Mouse (Mus musculus): ENCODE data around the gene Tmprss6. TPM values are rescaled to one million over a fixed set of nuclear protein-coding genes. Genes with fewer than 3 reads are reported as not detected.

Tmprss6 gene
- polyA plus RNA-seq, 1 experiment, result 0.39 TPM

DNA sequence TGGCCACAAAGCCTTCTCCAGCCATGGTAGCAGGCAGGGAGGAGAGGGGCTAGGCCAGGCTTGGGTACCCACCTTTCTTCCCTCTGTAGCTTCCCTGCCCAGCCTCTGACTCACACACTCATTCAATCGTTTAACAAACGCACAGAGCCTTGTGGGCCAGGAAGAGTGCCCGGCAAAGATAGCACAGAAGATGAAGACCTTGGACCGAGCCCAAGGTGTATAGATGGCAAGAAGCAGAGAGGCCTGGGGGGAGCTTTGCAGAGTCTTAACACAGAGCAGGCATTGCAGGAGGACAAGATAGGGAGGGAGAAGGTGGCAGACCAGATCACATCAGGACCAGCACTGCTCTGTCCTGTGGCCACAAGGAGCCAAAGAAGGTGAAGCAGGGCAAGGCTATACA, 13.3 kb downstream of the Tmprss6 start:
- Histone ChIP-seq H3K27me3 (ENCODE audit: control insufficient read depth, insufficient read depth, low read length) (no peaks in the 10 kb centered on the region), H3K4me3 (ENCODE audit: control insufficient read depth, insufficient read depth, low read length) (no peak overlapping the region), H3K4me1 (replicated peaks; ENCODE audit: control insufficient read depth, insufficient read depth, low read length) (peaks cover 14% of the 10 kb centered on the region), H3K27ac (ENCODE audit: control insufficient read depth, insufficient read depth, low read length) (no peak overlapping the region), H3K36me3 (ENCODE audit: control insufficient read depth, insufficient read depth, low read length) (no peaks in the 10 kb centered on the region)
- WGBS, result 73% methylated on average over 4 of the region's 4 CpGs
- no peak for DNase-seq
- TF ChIP-seq POLR2A (IDR thresholded peaks at IDR 0.05; ENCODE audit: control insufficient read depth, extremely low read depth, insufficient read depth, low read length, poor library complexity) (no peak), CTCF (IDR thresholded peaks at IDR 0.05; ENCODE audit: borderline replicate concordance, control insufficient read depth, extremely low read depth, insufficient read depth, low read length, poor library complexity) (no peak)

GRCm38 (mm10) chr15:78452929-78453328, 15.5 kb downstream of the Tmprss6 start:
- peaks cover 26% of the 10 kb centered on the region for H3K4me1 ChIP-seq (replicated peaks; ENCODE audit: control insufficient read depth, insufficient read depth, low read length)
- WGBS, result 89% methylated on average over 3 of the region's 3 CpGs
- H3K27me3 ChIP-seq (ENCODE audit: control insufficient read depth, insufficient read depth, low read length), result no peaks in the 10 kb centered on the region
- H3K4me3 ChIP-seq (ENCODE audit: control insufficient read depth, insufficient read depth, low read length), result no peak overlapping the region
- no peak overlapping the region for H3K27ac ChIP-seq (ENCODE audit: control insufficient read depth, insufficient read depth, low read length)
- no peak for DNase-seq
- no peaks in the 10 kb centered on the region for H3K36me3 ChIP-seq (ENCODE audit: control insufficient read depth, insufficient read depth, low read length)
- no peak for TF ChIP-seq CTCF (IDR thresholded peaks at IDR 0.05; ENCODE audit: borderline replicate concordance, control insufficient read depth, extremely low read depth, insufficient read depth, low read length, poor library complexity)
- TF ChIP-seq POLR2A (IDR thresholded peaks at IDR 0.05; ENCODE audit: control insufficient read depth, extremely low read depth, insufficient read depth, low read length, poor library complexity), result no peak

DNA sequence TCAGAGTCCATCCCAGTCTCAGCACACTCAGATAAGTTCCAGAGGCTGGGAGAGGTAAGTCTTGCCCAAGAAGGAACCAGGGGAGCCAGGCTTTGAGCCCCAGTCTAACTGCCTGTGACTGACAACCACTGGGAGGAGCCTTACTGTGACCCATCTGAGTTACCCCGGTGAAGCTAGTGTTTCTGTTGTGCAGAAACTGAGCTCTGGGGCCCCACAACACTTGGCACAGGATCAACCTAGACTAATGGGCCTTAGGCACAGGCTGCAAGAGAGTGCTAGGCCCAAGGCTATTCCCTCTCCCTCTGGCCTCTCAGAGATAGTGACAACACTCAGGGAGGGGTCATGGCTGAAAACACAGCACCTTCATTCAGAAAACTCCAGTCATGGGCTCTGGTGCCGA, 17.2 kb downstream of the Tmprss6 start:
- Histone ChIP-seq H3K36me3 (ENCODE audit: control insufficient read depth, insufficient read depth, low read length) (no peaks in the 10 kb centered on the region), H3K4me1 (replicated peaks; ENCODE audit: control insufficient read depth, insufficient read depth, low read length) (peaks cover 18% of the 10 kb centered on the region), H3K27me3 (ENCODE audit: control insufficient read depth, insufficient read depth, low read length) (no peaks in the 10 kb centered on the region), H3K4me3 (ENCODE audit: control insufficient read depth, insufficient read depth, low read length) (no peak overlapping the region), H3K27ac (ENCODE audit: control insufficient read depth, insufficient read depth, low read length) (no peak overlapping the region)
- TF ChIP-seq CTCF (IDR thresholded peaks at IDR 0.05; ENCODE audit: borderline replicate concordance, control insufficient read depth, extremely low read depth, insufficient read depth, low read length, poor library complexity) (no peak), POLR2A (IDR thresholded peaks at IDR 0.05; ENCODE audit: control insufficient read depth, extremely low read depth, insufficient read depth, low read length, poor library complexity) (no peak)
- 54% methylated on average over 2 of the region's 2 CpGs for WGBS
- DNase-seq, result no peak

DNA sequence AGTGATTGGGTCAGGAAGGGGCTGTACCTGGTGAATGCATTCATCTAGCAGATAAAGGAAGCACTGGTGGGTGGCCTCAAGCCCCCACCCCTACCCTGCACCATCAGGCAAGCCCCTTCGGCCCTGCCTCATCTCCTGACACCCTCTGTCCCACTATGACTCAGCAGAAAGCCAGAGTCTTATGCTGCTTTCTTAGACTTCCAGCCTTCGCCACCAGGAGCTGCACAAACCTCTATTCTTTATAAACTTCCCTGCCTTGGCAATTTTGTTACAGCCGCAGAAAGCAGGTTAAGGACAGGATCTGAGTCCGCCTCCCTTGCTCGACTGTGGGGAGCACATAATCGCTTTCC, 18.0 kb downstream of the Tmprss6 start:
- 71% methylated on average over 6 of the region's 6 CpGs for WGBS
- no peak for TF ChIP-seq CTCF (IDR thresholded peaks at IDR 0.05; ENCODE audit: borderline replicate concordance, control insufficient read depth, extremely low read depth, insufficient read depth, low read length, poor library complexity)
- no peak for TF ChIP-seq POLR2A (IDR thresholded peaks at IDR 0.05; ENCODE audit: control insufficient read depth, extremely low read depth, insufficient read depth, low read length, poor library complexity)
- no peak overlapping the region for H3K27ac ChIP-seq (ENCODE audit: control insufficient read depth, insufficient read depth, low read length)
- no peaks in the 10 kb centered on the region for H3K36me3 ChIP-seq (ENCODE audit: control insufficient read depth, insufficient read depth, low read length)
- no peak overlapping the region for H3K4me3 ChIP-seq (ENCODE audit: control insufficient read depth, insufficient read depth, low read length)
- H3K4me1 ChIP-seq (replicated peaks; ENCODE audit: control insufficient read depth, insufficient read depth, low read length), result peaks cover 18% of the 10 kb centered on the region
- no peaks in the 10 kb centered on the region for H3K27me3 ChIP-seq (ENCODE audit: control insufficient read depth, insufficient read depth, low read length)
- no peak for DNase-seq

DNA sequence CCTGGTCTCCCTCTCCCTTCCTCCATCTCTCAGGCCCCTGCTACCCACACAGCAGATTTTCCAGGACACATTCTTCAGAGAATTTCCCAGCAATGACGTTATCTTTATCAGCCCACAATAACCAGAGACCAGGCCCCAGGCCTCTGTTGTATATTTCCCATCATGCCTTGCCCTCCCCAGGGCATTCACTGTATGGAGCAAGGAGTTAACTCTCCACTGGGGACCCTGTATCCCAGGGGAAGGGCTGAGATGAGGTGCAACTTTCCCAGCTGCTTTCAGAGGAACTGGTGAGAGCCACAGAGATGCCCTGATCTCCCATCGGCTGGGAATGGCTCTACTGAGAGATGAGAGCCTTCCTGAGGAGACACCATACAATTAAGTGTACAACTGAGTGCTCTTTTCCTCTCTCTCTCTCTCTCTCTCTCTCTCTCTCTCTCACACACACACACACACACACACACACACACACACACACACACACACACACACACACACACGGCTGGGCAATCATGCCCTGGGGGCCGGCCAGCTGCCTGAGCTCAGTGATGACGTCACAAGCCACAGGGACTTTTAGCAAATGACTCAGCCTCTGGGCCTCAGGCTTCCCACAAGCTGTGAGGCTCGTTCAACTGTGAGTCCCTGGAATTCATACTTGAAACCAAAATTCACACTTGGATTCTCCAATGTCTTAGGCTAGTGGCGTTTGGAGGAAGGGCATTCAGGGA, 18.6 kb downstream of the Tmprss6 start:
- H3K4me3 ChIP-seq (ENCODE audit: control insufficient read depth, insufficient read depth, low read length), result no peak overlapping the region
- no peaks in the 10 kb centered on the region for H3K36me3 ChIP-seq (ENCODE audit: control insufficient read depth, insufficient read depth, low read length)
- TF ChIP-seq POLR2A (IDR thresholded peaks at IDR 0.05; ENCODE audit: control insufficient read depth, extremely low read depth, insufficient read depth, low read length, poor library complexity) (no peak), CTCF (IDR thresholded peaks at IDR 0.05; ENCODE audit: borderline replicate concordance, control insufficient read depth, extremely low read depth, insufficient read depth, low read length, poor library complexity) (no peak)
- WGBS, result 20% methylated on average over 7 of the region's 7 CpGs
- peaks cover 18% of the 10 kb centered on the region for H3K4me1 ChIP-seq (replicated peaks; ENCODE audit: control insufficient read depth, insufficient read depth, low read length)
- no peaks in the 10 kb centered on the region for H3K27me3 ChIP-seq (ENCODE audit: control insufficient read depth, insufficient read depth, low read length)
- H3K27ac ChIP-seq (ENCODE audit: control insufficient read depth, insufficient read depth, low read length), result no peak overlapping the region; the same call in 1 of the 2 replicates
- no peak for DNase-seq

- 61% methylated on average over 6 of the region's 6 CpGs for WGBS
- H3K27ac ChIP-seq (ENCODE audit: control insufficient read depth, insufficient read depth, low read length), result no peak overlapping the region; the same call in 1 of the 2 replicates
Measured at GRCm38 (mm10) chr15:78449131-78449530, 19.3 kb downstream of the Tmprss6 start.

More at GRCm38 (mm10) chr15:78449131-78449530, 19.3 kb downstream of the Tmprss6 start:
- no peaks in the 10 kb centered on the region for H3K36me3 ChIP-seq (ENCODE audit: control insufficient read depth, insufficient read depth, low read length)
- no peaks in the 10 kb centered on the region for H3K27me3 ChIP-seq (ENCODE audit: control insufficient read depth, insufficient read depth, low read length)
- TF ChIP-seq POLR2A (IDR thresholded peaks at IDR 0.05; ENCODE audit: control insufficient read depth, extremely low read depth, insufficient read depth, low read length, poor library complexity), result no peak
- no peak for TF ChIP-seq CTCF (IDR thresholded peaks at IDR 0.05; ENCODE audit: borderline replicate concordance, control insufficient read depth, extremely low read depth, insufficient read depth, low read length, poor library complexity)
- peaks cover 18% of the 10 kb centered on the region for H3K4me1 ChIP-seq (replicated peaks; ENCODE audit: control insufficient read depth, insufficient read depth, low read length)
- DNase-seq, result no peak
- H3K4me3 ChIP-seq (ENCODE audit: control insufficient read depth, insufficient read depth, low read length), result no peak overlapping the region
